In genomic region chr14:57246575-57246974, GRCm38 (mm10) we compare ENCODE assay signal across 20 mouse cellular contexts.
DNase-seq lines count a peak whose midpoint lies in the region; ATAC-seq lines count a peak whose summit lies in the region.
"Had no signal": no experiment of that assay in that cellular context is flagged by ENCODE, and none has a peak within 500 bp of the region (broad histone marks: within the 10 kb centered on the region; RNA-seq: fewer than 3 reads in every experiment).

No protein-coding gene starts in this region.

- no peak overlapping the region for H3K4me2 ChIP-seq in limb, embryonic 12.5 days
- H3K4me2 ChIP-seq: embryonic facial prominence, embryonic 15.5 days; hindbrain, embryonic 12.5 days had no signal

- peaks cover 9% of the 10 kb centered on the region; the same call in 1 of the 2 replicates for H3K27me3 ChIP-seq in limb, embryonic 12.5 days
- no peaks in the 10 kb centered on the region for H3K27me3 ChIP-seq in limb, embryonic 10.5 days (ENCODE audit: low read depth, poor library complexity, severe bottlenecking)
- H3K27me3 ChIP-seq: embryonic facial prominence, embryonic 15.5 days; hindbrain, embryonic 12.5 days had no signal

- H3K4me1 ChIP-seq in limb, embryonic 12.5 days (replicated peaks): peaks cover 31% of the 10 kb centered on the region
- peaks cover 20% of the 10 kb centered on the region for H3K4me1 ChIP-seq in limb, embryonic 10.5 days
- H3K4me1 ChIP-seq: forebrain, embryonic 10.5 days; hindbrain, embryonic 12.5 days had no signal

- DNase-seq in gastrocnemius, postnatal 10 days: peak; percentile 15
- no peak for DNase-seq in gastrocnemius, postnatal 14 days
- no peak for DNase-seq in limb, embryonic 10.5 days (ENCODE audit: low spot score)
- DNase-seq in right cerebral cortex, postnatal 4 days: peak; percentile 11
- no peak for DNase-seq in right cerebral cortex, postnatal 10 days (ENCODE audit: low spot score in 2 of 2)
- DNase-seq: adrenal gland, adult 2 months; adrenal gland, postnatal 25 days; cerebellum, adult 2 months; cerebellum, postnatal 36 days; gastrocnemius, adult 2 months; heart, adult 18-20 months; heart, postnatal 10 days; heart, postnatal 4 days had no signal

- H3K9me3 ChIP-seq in limb, embryonic 12.5 days: no peaks in the 10 kb centered on the region
- no peaks in the 10 kb centered on the region for H3K9me3 ChIP-seq in limb, embryonic 10.5 days (replicated peaks)
- H3K9me3 ChIP-seq: embryonic facial prominence, embryonic 15.5 days; forebrain, embryonic 10.5 days; heart, embryonic 10.5 days; hindbrain, embryonic 12.5 days had no signal

- 47% methylated on average over 6 of the region's 6 CpGs for WGBS in limb, embryonic 12.5 days
- 78% methylated on average over 6 of the region's 6 CpGs for WGBS in limb, embryonic 10.5 days

- H3K27ac ChIP-seq in limb, embryonic 12.5 days: no peak overlapping the region
- no peak overlapping the region for H3K27ac ChIP-seq in limb, embryonic 10.5 days
- H3K27ac ChIP-seq: embryonic facial prominence, embryonic 15.5 days; forebrain, embryonic 10.5 days; gastrocnemius, adult 2 months; heart, embryonic 10.5 days; hindbrain, embryonic 12.5 days had no signal

- no peaks in the 10 kb centered on the region for H3K36me3 ChIP-seq in limb, embryonic 12.5 days
- H3K36me3 ChIP-seq in limb, embryonic 10.5 days: no peaks in the 10 kb centered on the region
- H3K36me3 ChIP-seq: embryonic facial prominence, embryonic 15.5 days; forebrain, embryonic 10.5 days; heart, embryonic 10.5 days; hindbrain, embryonic 12.5 days had no signal

- ATAC-seq in limb, embryonic 12.5 days (ENCODE audit: insufficient number of reproducible peaks, insufficient read depth, low FRiP score, low TSS enrichment, low read depth): peak; percentile 38; the same call in 1 of the 2 replicates
- ATAC-seq: forebrain, embryonic 14.5 days had no signal

- intact Hi-C loops in gastrocnemius, postnatal 14 days (cut with DNase I; ENCODE audit: low total_unique reads): no loop called here

- H3K4me3 ChIP-seq in limb, embryonic 12.5 days (replicated peaks): no peak overlapping the region
- no peak overlapping the region for H3K4me3 ChIP-seq in limb, embryonic 10.5 days
- H3K4me3 ChIP-seq: embryonic facial prominence, embryonic 15.5 days; erythroblast, embryonic 14.5 days; forebrain, embryonic 10.5 days; gastrocnemius, adult 2 months; heart, embryonic 10.5 days; hindbrain, embryonic 12.5 days had no signal

- H3K9ac ChIP-seq in limb, embryonic 12.5 days (replicated peaks): no peak overlapping the region
- H3K9ac ChIP-seq: embryonic facial prominence, embryonic 15.5 days; hindbrain, embryonic 12.5 days had no signal

Comparison
In these comparisons a context has a peak if more than half of its experiments do, and no peak if none do; other contexts are left out.
1. DNase-seq: peak in gastrocnemius, postnatal 10 days (single experiment) and right cerebral cortex, postnatal 4 days (single experiment); none in gastrocnemius, postnatal 14 days (single experiment), limb, embryonic 10.5 days (single experiment) and right cerebral cortex, postnatal 10 days (0 of 2).